Mouse (Mus musculus) ovary, postnatal 10 days (tissue): ENCODE data around the gene Supt4a.
A peak's percentile ranks its signal among the peaks of the same experiment; 100 is the strongest.

Source experiments
- DNase-seq: peaks from one replicate; pipeline ENCODE4 v3.0.0; 2022; ENCODE audit warnings: low spot score

Gene Supt4a

DNA sequence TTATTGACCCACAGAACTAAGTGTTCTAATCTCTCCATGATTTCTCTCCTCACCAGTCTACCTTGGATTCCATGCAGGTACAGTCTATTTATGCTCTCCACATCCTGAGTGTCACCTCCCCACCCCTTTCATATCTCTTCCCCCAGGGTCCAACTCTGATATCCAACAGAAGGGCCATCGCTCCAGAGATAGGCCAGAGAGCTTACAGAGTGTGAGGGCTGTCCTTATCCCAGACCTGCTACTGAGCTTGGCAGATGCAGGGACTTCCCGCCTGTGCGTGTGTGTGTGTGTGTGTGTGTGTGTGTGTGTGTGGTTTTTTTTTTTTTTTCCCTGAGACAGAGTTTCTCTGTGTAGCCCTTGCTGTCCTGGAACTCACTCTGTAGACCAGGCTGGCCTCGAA, 31.4 kb downstream of the Supt4a start:
- DNase-seq = no peak

DNA sequence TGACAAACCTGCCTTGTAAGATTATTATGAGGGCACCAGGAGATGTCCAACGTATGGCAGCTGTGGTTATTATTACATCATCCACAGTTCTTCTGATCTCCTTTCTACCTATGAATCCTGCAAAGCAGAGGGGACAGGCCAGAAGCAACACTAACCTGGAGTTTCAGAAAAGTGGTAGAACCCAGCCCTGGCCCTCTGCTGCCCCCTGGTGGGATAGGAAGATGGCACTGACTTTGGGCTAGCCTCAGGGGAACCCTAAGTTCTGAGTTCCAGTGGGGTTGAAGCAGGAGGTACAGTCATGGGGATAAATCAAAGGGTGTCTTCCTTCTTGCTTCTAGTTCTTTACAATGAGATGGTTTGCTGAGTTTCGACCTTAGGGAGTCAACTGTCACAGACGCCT, 33.6 kb downstream of the Supt4a start:
- peak; percentile 66 for DNase-seq

- no peak for DNase-seq
Measured at GRCm38 (mm10) chr11:87772354-87772753, 35.0 kb downstream of the Supt4a start.

DNA sequence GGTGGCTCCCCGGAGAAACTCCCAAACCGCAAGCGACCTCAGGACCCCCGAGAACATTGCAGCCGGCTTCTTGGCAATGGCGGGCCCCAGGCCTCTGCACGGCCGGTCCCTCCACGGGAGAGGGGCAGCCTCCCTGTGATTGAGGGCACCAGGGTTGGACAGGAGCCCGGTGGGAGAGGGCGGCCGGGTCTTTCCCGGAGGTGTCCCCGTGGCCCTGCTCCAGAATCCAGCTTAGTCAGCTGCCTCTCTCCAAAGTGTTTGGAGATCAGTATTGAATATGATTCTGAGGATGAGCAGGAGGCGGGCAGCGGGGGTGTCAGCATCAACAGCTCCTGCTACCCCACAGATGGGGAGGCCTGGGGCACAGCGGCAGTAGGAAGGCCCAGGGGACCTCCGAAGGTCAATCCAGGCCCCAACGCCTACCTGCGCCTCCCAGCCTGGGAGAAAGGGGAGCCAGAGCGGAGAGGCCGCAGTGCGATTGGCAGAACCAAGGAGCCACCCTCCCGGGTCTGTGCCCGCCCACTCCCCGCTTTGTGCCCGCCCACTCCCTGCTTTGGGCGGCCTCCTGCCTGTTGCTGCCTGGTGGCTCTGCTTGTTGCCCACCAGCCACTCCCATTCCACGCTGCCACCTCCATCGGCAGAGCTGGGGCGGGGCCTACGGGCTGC, 40.9 kb downstream of the Supt4a start:
- peak; percentile 45 for DNase-seq

GRCm38 (mm10) chr11:87778915-87779314, 41.6 kb downstream of the Supt4a start:
- DNase-seq = no peak

DNA sequence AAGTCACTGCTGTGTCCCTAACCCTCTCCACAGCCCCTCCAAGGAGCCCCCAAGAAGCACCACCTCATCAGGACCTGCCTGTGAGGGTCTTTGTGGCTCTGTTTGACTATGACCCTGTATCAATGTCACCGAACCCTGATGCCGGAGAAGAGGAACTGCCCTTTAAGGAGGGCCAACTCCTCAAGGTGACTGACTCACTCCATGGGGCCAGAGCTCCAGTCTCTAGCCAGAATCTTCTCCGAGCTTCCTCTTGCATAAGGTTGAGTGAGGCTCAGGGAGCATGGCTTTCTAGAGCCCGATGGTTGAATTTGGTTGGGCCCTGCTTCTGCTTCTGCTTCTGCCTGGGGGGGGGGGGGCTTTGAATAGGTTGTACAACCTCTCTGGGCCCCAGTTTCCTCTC, 42.0 kb downstream of the Supt4a start:
- DNase-seq = no peak

GRCm38 (mm10) chr11:87780130-87780529, 42.8 kb downstream of the Supt4a start:
- DNase-seq = no peak

GRCm38 (mm10) chr11:87790088-87790487, 52.7 kb downstream of the Supt4a start:
- no peak for DNase-seq
